Mouse (Mus musculus) stomach, postnatal 0 days (tissue): Measurements from ENCODE around the gene Ccdc141. TPM values are rescaled to one million over a fixed set of nuclear protein-coding genes. Genes with fewer than 3 reads are reported as not detected.

Source experiments
- ATAC-seq: fragments of 200-750 bp; cut with Nextera tagmentation; 2 replicates; pipeline ENCODE4 v1.8.0; 2017; ENCODE audit not compliant: low FRiP score, low TSS enrichment
- DNase-seq: peaks from one replicate; pipeline ENCODE4 v3.0.0-alpha.2; 2016; ENCODE audit warnings: low spot score
- H3K27ac ChIP-seq: fragments of 300-500 bp; sonication (generic); replicated peaks from 2 replicates; pipeline ENCODE4 v1.5.1; 2014; ENCODE audit warnings: mild to moderate bottlenecking, control low read depth
- H3K27me3 ChIP-seq: fragments of 300-500 bp; sonication (generic); 2 replicates; pipeline ENCODE4 v1.6.1; 2014; ENCODE audit warnings: low read length; ENCODE audit not compliant: control insufficient read depth, insufficient read depth
- H3K36me3 ChIP-seq: fragments of 300-500 bp; sonication (generic); 2 replicates; pipeline ENCODE4 v1.6.1; 2014; ENCODE audit warnings: low read length, mixed read lengths; ENCODE audit not compliant: control insufficient read depth, insufficient read depth
- H3K4me1 ChIP-seq: fragments of 300-500 bp; sonication (generic); replicated peaks from 2 replicates; pipeline ENCODE4 v1.6.1; 2014; ENCODE audit warnings: antibody characterized with exemption; ENCODE audit not compliant: control insufficient read depth, insufficient read depth
- H3K4me2 ChIP-seq: fragments of 300-500 bp; sonication (generic); replicated peaks from 2 replicates; pipeline ENCODE4 v1.6.1; 2014; ENCODE audit warnings: low read depth, mild to moderate bottlenecking, control low read depth, moderate library complexity
- H3K4me3 ChIP-seq: fragments of 300-500 bp; sonication (generic); 2 replicates; pipeline ENCODE4 v1.5.1; 2014; ENCODE audit warnings: low read depth, low read length, control low read depth
- H3K9ac ChIP-seq: fragments of 300-500 bp; sonication (generic); 2 replicates; pipeline ENCODE4 v1.6.1; 2014; ENCODE audit warnings: mild to moderate bottlenecking, low read length, control low read depth, mixed read lengths
- H3K9me3 ChIP-seq: fragments of 300-500 bp; sonication (generic); 2 replicates; pipeline ENCODE4 v1.6.1; 2016; ENCODE audit warnings: low read length; ENCODE audit not compliant: control insufficient read depth
- CTCF ChIP-seq: IDR thresholded peaks from 2 replicates; pipeline ENCODE4 v1.5.1; 2016; ENCODE audit warnings: antibody characterized with exemption, low read depth, mild to moderate bottlenecking, moderate library complexity
- EP300 ChIP-seq: optimal IDR thresholded peaks from 2 replicates; pipeline ENCODE3; 2016; ENCODE audit warnings: antibody characterized with exemption
- WGBS: fragments of 180-500 bp; shearing (Covaris S2); extraction: QIAGEN DNeasy Blood & Tissue Kit; methylation state at CpG from one replicate; pipeline ENCODE4 v1.1.7; 2014; 5-methylcytosine and 5-hydroxymethylcytosine counted together
- polyA plus RNA-seq: library from polyadenylated mRNA; unstranded; fragments of >200 nt; fragmentation: Nextera tagmentation; extraction: Ambion mirVana; gene quantifications from 2 replicates; pipeline ENCODE4 v1.2.1, GENCODE M21; 2015

Gene Ccdc141
- polyA plus RNA-seq, 1 experiment from 2014 or later, result 6.7 TPM

DNA sequence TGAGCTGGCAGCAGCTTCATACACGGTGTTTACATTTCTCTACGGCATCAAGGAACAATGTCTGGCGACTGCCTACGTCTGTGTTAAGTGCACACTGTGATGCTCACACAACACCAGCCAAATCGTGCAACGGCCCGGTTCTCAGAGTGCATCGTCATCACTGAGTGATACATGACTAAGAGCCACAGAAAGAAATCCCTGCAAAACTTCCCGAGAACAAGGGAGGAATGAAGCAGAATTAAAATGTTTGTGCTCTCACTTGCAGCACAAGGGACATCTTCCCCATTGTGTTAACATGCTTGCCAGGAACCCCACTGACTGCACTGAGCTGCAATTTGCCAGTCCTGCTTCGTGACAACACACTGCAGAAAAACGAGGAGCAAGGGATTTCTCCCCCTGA is 114.1 kb downstream of the Ccdc141 start:
- no peak overlapping the region for H3K4me2 ChIP-seq
- H3K9me3 ChIP-seq, result no peaks in the 10 kb centered on the region
- 34% methylated on average over 11 of the region's 11 CpGs for WGBS
- H3K27me3 ChIP-seq, result no peaks in the 10 kb centered on the region
- no peaks in the 10 kb centered on the region for H3K4me1 ChIP-seq
- TF ChIP-seq EP300, result no peak
- ATAC-seq, result no peak
- DNase-seq, result no peak
- no peak overlapping the region for H3K4me3 ChIP-seq
- H3K27ac ChIP-seq, result no peak overlapping the region
- no peak overlapping the region for H3K9ac ChIP-seq
- no peaks in the 10 kb centered on the region for H3K36me3 ChIP-seq

DNA sequence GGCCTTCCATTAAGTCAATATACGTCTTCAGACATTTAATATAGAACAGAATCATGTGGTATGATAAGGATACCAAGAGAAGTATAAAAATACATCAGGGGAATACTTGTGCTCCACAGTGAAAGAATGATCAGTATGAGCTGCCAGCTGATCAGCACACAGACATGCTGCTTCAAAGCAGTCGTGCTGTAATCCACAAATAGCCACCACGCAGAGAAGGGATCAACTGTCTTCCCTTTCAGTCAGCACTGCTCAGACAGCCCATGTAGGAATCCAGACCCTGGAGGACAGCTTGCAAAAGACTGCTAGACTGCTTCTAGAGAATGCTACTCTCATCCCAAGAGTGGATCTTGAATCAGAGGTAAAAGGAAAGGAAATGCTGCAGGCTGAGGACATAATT is 127.5 kb downstream of the Ccdc141 start:
- H3K27ac ChIP-seq, result no peak overlapping the region
- no peaks in the 10 kb centered on the region for H3K36me3 ChIP-seq
- DNase-seq (no peak), ATAC-seq (no peak)
- 71% methylated on average over 3 of the region's 3 CpGs for WGBS
- no peak overlapping the region for H3K9ac ChIP-seq
- H3K4me2 ChIP-seq, result no peak overlapping the region
- TF ChIP-seq CTCF (no peak), EP300 (no peak)
- no peaks in the 10 kb centered on the region for H3K27me3 ChIP-seq
- H3K4me1 ChIP-seq, result no peaks in the 10 kb centered on the region
- H3K9me3 ChIP-seq, result no peaks in the 10 kb centered on the region
- H3K4me3 ChIP-seq, result no peak overlapping the region

- H3K4me3 ChIP-seq, result no peak overlapping the region
- 94% methylated on average over 3 of the region's 3 CpGs for WGBS
- DNase-seq (no peak), ATAC-seq (no peak)
- no peak overlapping the region for H3K4me2 ChIP-seq
- no peaks in the 10 kb centered on the region for H3K36me3 ChIP-seq
- H3K9ac ChIP-seq, result no peak overlapping the region
- H3K27me3 ChIP-seq, result no peaks in the 10 kb centered on the region
- no peak overlapping the region for H3K27ac ChIP-seq
- TF ChIP-seq CTCF (no peak), EP300 (no peak)
- H3K4me1 ChIP-seq, result no peaks in the 10 kb centered on the region
- H3K9me3 ChIP-seq, result no peaks in the 10 kb centered on the region
These were observed 130.8 kb downstream of the Ccdc141 start for GRCm38 (mm10) chr2:77039683-77040082.

DNA sequence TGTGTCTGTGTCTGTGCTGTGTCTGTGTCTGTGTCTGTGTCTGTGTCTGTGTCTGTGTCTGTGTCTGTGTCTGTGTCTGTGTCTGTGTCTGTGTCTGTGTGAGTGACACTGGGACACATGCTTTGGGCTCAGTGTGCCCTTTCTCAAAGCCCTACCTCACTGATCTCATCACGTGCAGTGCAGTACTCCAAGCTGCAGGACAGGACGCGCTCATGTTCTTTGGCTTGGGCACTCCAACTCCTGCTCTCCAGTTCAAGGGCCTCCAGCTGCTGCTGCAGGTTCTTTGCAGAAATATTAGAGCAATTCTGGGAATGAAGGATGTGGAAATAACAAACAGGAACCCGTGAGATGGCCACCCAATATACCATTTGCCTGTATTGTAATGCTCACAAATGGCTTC is 131.2 kb downstream of the Ccdc141 start:
- WGBS, result 81% methylated on average over 4 of the region's 4 CpGs
- Histone ChIP-seq H3K27me3 (no peaks in the 10 kb centered on the region), H3K9me3 (no peaks in the 10 kb centered on the region), H3K4me3 (no peak overlapping the region), H3K4me2 (no peak overlapping the region), H3K27ac (no peak overlapping the region), H3K4me1 (no peaks in the 10 kb centered on the region), H3K9ac (no peak overlapping the region), H3K36me3 (no peaks in the 10 kb centered on the region)
- ATAC-seq (no peak), DNase-seq (no peak)
- no peak for TF ChIP-seq CTCF
- no peak for TF ChIP-seq EP300

DNA sequence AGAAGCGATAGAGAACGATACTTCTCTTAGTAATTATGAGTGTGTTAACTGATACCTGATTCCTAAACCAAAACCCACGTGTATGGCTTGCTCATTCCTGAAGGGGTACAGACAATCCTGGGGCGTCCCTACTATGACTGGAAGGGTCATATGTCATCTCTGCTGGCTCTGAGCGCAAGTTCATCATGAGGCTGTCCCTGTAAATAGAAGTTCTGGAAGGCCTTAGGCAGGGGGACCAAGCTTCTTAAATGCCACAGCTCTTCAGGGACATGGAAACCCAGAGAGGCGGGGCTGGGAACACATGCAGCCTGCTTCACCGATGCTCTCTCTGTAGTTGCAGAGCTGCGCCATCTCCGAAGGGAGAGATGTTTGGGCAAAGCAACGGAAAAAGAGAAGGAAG is 133.2 kb downstream of the Ccdc141 start:
- Histone ChIP-seq H3K27me3 (no peaks in the 10 kb centered on the region), H3K4me1 (no peaks in the 10 kb centered on the region), H3K9me3 (no peaks in the 10 kb centered on the region), H3K27ac (no peak overlapping the region), H3K36me3 (no peaks in the 10 kb centered on the region), H3K4me2 (no peak overlapping the region), H3K9ac (no peak overlapping the region), H3K4me3 (no peak overlapping the region)
- WGBS, result 91% methylated on average over 10 of the region's 10 CpGs
- no peak for ATAC-seq
- no peak for DNase-seq
- no peak for TF ChIP-seq EP300
- TF ChIP-seq CTCF, result no peak

DNA sequence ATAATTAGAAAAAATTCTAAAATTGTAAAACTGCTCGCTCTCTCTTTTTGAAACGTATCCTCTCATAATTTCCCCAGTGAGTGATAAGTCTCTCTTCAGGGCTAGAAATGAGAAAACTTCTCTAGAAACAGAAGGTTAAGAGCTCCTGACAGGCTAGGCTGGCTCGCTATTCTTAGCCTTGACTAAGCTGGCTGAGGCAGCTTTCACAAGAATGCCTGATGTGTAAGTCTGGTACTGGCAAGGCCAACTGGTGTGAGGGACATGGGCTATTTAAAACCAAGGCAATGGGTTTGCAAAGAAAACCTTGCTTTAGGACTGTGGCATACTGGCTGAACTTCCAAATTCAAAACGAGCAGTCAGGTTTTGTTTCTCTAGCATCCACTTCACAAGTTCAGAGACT is 136.3 kb downstream of the Ccdc141 start:
- Histone ChIP-seq H3K36me3 (no peaks in the 10 kb centered on the region), H3K9me3 (no peaks in the 10 kb centered on the region), H3K27ac (no peak overlapping the region), H3K27me3 (no peaks in the 10 kb centered on the region), H3K4me1 (no peaks in the 10 kb centered on the region), H3K4me3 (no peak overlapping the region), H3K9ac (no peak overlapping the region), H3K4me2 (no peak overlapping the region)
- TF ChIP-seq EP300, result no peak
- DNase-seq (no peak), ATAC-seq (no peak)
- 85% methylated on average over 4 of the region's 4 CpGs for WGBS
